Mouse (Mus musculus): ENCODE results near the gene Fastk. TPM values are rescaled to one million over a fixed set of nuclear protein-coding genes. Genes with fewer than 3 reads are reported as not detected.
"Not testable (repeated sequence)": the region's sequence is repeated elsewhere in the genome, so short reads cannot be mapped to it uniquely, and the experiment has no call there.

The Fastk gene
- total RNA-seq, 2 experiments from 2014 or later = 15.8 to 78.4 TPM

DNA sequence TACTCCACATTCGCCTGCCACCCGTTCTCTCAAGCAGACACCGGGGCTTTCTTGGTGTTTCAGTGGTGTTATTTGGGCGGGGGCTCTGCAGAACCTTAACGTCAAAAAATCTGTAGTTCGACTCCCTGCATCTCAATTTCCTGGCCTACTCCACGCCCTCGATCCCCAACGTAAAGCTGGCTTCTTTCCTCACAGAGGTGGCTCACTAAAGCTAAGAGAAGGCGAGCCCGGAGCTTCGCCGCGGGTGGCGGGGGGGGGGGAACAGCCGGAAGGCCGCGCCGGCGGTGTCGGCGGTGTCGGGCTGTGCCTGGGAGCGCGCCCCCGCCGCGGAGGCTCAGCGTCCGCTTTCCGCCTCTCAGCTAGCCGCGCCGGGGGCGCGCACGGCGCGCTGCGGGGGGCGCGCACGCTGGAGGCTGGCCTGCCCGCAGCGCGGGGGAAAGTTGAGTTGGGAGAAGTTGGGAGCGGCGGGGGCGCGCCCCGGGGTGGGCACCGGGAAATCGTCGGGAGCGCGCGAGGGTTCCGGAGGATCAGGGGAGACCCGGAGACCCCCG, 20.2 kb downstream of the Fastk start:
- peak; percentile 12; the same call in 1 of the 2 replicates for ATAC-seq (replicated peaks; ENCODE audit: low FRiP score, poor library complexity, severe bottlenecking)

DNA sequence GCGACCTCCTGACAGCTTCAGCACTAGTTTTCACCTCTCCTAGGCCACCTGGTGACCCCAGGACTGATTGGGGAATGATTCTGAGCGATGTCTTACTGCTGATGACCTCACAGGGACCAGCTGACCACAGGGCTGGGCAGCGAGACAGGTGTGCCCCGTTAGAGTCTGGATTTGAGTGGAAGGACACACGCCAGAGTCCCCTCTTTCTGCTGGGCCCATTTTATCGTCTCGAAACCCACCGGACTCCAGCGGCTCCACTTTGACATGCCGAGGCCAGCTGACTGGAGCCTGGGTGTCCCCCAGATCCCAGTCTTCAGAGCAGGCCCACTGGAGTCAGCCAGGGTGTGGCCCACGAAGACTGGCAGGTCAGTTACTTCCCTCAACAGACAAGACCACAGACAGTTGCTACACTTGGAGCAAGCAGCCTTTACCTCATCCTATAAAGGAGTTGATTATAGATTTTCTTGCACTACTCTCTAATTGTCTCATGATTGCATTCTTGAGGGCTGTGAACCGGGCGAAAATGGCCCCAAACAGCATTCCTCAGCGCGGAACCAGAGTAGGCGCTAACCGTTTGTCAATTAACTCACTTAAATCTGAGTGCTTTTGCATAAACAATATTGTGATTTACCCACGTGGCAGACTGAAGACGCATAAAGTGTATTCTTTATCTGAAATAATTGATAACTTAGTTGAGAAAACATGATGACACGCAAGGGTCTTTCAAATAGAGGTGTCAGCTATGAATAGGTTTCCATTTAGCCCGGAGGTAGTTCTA, 20.9 kb downstream of the Fastk start:
- ATAC-seq (replicated peaks; ENCODE audit: low FRiP score, poor library complexity, severe bottlenecking) = peak; percentile 63

DNA sequence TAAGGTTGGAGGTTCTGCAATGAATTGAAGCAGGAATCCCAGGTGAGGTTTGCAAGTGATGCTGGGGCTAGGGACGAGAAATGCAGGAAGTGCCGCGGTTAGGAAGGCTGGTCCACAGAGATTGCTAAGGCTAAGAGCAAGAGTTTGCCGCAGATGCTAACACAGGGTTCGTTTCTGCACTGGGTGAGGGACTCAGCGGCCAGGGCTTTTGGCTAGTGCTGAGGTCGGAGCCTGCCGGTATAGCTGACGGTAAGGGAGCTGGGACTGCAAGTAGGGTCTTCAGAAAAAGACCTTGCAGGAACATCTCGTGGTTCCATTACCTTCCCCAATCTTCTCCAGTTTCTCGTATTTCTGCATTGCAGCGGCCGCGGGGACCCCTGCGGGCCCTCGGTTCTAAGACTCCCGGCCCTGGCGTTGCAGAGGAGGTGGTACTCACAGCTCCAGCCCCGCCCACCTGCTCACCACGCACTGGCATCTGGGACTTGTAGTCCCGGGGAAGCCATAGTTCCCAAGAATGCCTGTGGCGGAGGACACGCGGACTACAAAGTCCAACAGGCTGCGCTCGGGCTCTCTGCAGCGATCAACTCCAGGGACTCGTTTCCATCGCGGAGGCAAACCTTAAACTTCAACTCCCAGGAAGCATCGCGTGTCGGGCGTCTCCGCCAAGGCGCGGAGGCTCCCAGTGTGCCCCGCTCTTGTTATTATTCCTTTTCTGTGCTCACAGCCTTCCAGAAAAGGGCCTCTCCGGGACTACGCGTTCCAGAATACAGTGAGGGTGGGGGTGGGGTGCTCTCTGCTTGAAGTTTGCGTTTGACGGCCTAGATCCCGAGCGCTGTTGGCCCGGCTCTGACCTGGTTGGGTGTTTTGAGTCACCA, 21.7 kb downstream of the Fastk start, which contains the start of the genes Cdk5 and Slc4a2:
TSS of gene Cdk5 (minus strand) at position 402 of the 875 bp plus-strand sequence.
TSS of gene Slc4a2 (plus strand) at position 709 of the 875 bp plus-strand sequence.
- peak; percentile 90 for ATAC-seq (replicated peaks; ENCODE audit: low FRiP score, poor library complexity, severe bottlenecking)

DNA sequence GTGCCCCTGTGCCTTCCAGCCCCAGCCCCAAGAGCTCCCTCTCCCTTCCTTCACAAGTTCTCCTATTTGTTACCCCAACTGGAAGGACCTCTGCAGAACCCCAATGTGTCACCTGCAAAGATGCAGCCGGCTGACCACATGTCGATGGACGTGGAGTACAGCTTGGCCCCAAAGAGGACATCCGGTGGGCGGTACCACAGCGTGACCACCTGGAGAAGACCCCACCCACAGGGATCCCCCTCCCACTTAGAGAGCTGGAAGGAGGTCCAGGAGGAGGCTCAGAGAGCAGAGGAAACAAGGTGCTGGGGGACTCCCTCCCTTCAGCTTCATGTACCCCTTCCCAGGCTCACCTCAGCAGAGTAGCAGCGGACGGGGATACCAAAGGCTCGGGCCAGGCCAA, 24.7 kb downstream of the Fastk start:
- ATAC-seq (replicated peaks; ENCODE audit: low FRiP score, poor library complexity, severe bottlenecking) = no peak

DNA sequence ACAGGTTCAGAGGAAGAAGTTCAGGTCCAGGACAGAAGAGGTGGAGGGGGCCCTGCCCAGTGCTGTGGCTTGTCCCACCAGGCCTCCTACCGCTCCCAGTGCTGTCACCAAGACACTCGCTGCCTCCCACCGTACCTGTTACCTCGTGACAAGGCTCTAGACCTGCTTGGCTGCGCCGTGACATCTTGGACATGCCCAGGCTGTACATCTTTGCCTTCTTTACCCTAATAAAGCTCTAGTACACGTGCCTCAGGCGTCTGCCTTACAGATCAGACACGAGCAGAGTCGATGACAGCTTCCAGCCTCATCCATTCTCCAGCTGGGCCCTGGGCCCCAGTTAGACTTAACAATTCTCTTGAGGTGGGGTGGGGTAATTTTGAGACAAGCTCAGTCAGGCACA, 27.5 kb downstream of the Fastk start:
- no peak for ATAC-seq (replicated peaks; ENCODE audit: low FRiP score, poor library complexity, severe bottlenecking)

DNA sequence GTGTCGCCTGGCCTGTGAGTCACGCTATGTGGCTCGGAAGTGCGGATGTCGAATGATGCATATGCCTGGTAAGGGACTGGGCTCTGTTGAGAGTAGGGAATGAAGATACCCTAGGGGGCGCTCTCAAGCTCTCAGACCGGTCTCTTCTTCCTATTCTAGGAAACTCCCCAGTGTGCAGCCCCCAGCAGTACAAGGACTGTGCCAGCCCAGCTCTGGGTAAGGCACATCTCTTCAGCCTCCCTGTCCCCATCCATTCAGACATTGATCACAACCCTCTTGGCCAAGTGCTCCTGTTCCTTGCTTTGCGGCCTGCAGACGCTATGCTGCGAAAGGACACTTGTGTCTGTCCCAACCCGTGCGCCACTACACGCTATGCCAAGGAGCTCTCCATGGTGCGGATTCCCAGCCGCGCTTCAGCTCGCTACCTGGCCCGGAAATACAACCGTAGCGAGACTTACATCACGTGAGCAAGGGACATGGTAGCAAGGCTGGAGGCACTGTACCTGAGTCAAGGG, 28.8 kb downstream of the Fastk start:
- ATAC-seq (replicated peaks; ENCODE audit: low FRiP score, poor library complexity, severe bottlenecking) = peak; percentile 54; the same call in 1 of the 2 replicates

DNA sequence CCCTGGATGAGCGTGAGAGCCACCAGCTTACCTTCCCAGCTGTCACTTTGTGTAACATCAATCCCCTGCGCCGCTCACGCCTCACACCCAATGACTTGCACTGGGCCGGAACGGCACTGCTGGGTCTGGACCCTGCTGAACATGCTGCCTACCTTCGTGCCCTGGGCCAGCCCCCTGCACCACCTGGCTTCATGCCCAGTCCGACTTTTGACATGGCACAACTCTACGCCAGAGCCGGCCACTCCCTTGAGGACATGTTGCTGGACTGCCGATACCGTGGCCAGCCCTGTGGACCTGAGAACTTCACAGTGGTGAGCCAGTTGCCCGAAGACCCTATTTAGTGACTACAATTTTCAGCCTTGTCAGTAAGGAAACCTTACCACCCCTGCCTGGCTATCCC, 31.1 kb downstream of the Fastk start:
- ATAC-seq (replicated peaks; ENCODE audit: low FRiP score, poor library complexity, severe bottlenecking) = no peak

DNA sequence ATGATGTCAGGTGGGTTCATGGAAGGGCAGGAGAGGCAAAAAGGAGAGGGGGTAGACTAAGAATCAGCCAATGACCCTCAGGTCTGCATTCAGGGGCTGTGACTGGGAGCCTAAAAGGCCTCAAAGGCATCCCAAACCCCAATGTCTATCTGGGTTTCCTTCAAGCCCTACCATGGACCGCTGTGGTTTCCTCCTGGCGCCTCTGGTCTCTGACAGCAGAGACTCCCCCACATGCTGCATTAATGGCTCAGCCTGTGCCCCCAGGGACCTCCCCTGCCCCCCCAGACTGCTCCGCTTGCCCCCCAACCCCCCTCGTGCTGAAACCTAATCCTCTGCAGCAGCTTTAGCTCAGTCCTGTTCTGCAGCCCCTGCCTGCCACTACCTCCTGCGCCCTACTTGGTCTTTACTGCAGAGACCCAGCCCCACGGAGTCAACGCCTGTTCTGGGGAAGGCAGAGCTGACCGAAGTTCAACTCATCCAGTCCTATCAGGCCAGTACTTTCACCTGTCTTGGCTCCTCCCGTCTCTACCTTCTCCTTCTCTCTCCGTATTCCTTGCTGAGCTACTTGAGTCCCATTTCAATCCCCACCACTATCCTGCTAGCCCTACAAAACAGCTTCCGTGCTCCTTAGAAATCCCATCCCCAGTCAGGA, 31.9 kb downstream of the Fastk start, which contains the start of gene Asic3:
TSS of gene Asic3 (plus strand) at position 351 of the 652 bp plus-strand sequence.
- no peak for ATAC-seq (replicated peaks; ENCODE audit: low FRiP score, poor library complexity, severe bottlenecking)

DNA sequence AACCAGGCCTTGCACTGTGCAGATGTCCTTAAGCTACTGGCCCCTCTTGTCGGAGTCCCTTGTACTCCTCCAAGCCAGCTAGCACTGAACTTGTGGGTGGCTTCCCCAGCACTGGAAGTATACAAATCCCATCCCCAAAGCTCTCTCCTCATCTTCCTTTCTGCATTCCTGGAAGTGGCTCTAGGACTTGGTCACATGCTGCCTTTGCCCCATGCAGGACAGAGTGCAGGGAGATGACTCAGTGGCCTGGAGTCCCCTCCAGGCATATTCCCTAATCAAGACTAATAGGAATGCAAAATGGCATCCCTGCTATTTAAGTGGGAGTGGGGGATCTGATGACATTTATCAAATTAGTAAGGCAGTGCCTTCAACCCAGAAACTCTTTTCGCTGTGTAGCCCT, 33.0 kb downstream of the Fastk start:
- ATAC-seq (replicated peaks; ENCODE audit: low FRiP score, poor library complexity, severe bottlenecking) = no peak

DNA sequence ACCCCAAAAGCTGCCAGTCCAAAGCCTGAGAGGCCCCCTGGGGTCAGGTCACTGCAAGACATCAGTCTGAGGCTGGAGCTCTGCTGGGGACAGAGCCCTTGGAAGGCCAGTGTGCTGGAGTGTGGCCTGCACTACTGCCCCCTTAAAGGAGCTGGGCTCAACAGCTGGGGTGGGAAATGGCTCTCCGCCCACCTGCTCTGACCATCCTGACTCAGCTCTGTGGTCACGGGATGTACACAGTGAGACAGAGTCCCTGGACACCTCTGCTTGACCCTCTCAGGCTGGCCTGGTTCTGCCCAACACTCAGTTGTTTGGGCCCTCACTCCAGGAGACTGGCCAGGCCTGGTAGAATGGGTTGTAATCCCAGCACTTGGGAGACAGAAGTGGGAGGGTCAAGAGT, 35.6 kb downstream of the Fastk start:
- ATAC-seq (replicated peaks; ENCODE audit: low FRiP score, poor library complexity, severe bottlenecking) = no peak

DNA sequence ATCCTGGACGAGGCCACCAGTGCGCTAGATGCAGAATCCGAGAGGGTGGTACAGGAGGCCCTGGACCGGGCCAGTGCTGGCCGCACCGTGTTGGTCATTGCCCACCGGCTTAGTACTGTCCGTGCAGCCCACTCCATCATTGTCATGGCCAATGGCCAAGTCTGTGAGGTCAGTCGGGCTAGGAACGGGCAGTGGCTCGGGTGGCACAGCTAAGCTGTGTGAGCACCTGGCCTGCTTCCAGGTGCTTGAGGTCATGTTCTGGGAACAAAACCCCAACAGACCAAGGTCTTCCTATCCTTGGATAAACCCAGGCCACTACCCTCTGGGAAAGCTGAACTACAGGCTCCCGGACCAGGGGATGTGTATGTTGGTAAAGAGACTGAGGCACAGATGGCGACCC, 36.4 kb downstream of the Fastk start:
- no peak for ATAC-seq (replicated peaks; ENCODE audit: low FRiP score, poor library complexity, severe bottlenecking)

DNA sequence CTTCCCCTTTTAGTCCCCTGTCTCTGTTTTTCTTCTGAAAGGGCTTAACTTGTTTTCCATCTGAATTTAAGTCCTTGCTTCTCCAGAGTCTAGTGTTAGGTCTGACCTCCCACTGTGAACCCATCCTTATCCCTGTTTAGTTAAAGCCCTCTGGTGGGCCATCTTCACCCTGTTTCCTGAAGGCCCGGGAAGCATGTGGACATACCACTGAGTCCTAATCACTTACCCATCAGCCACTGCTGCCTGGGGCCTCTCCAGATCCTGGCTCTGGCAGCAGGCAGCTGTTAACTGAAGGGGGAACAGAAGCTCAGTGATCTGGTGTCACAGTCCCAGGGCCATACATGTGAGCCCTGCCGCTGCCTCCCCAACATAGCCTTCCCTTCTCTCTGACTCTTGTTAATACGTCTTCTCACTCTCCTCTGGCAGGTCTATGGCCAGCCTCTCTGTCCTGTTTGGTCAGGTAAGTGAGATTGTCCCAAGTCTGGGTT, 39.7 kb downstream of the Fastk start:
- no peak for ATAC-seq (replicated peaks; ENCODE audit: low FRiP score, poor library complexity, severe bottlenecking)

DNA sequence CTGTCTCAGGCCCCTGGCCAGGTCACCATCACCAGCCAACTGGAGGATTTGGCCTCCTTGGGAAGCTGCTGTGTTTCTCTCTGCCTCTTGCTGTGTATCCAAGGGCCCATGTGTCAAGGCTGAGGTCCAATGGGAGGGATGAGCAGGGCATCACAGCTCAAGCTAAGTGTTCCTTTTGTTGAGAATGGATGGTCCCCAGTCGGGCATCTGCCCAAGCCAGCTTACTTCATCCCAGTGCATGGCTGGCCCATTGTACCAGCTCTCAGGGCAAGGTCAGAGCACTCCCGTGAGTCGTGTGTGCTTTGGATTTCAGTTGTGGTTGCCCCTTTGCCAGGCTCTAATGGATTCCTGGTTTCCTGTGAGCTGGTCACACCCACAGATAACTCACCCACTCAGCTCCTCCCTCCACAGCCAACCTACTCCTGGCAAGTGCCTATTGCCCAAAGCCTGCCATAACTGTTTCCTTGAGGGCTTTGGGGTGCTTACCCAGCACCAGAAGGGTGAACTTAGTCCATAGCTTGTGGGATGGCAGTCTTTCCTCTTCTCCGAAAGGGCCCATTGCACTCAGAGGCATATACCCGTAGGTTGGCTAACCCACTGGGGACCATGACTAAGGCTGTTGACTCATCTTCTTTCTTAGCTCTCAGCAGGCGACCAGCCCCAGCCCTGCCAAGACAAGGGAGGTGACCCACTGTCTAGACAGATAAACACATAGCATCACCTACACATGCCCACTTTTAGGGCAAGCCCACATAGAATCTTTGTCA, 40.3 kb downstream of the Fastk start:
- 0 out of 2 replicates have a peak, but pooled peaks have one; percentile 60 for ATAC-seq (replicated peaks; ENCODE audit: low FRiP score, poor library complexity, severe bottlenecking)

DNA sequence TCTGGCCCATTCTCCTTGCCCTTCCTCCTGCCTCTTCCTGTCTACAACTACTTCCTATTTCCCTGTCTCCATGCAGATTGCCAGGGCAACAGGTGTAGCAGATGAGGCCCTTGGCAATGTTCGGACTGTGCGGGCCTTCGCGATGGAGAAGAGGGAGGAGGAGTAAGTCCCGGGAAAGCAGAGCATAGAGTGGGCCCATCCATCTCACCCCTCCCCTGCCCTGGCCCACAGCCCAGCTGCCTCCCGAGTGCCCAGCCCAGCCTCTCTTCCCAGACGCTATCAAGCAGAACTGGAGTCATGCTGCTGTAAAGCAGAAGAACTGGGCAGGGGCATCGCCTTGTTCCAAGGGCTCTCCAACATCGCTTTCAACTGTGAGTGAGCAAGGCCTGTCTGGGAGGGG, 43.1 kb downstream of the Fastk start:
- ATAC-seq (replicated peaks; ENCODE audit: low FRiP score, poor library complexity, severe bottlenecking) = no peak

DNA sequence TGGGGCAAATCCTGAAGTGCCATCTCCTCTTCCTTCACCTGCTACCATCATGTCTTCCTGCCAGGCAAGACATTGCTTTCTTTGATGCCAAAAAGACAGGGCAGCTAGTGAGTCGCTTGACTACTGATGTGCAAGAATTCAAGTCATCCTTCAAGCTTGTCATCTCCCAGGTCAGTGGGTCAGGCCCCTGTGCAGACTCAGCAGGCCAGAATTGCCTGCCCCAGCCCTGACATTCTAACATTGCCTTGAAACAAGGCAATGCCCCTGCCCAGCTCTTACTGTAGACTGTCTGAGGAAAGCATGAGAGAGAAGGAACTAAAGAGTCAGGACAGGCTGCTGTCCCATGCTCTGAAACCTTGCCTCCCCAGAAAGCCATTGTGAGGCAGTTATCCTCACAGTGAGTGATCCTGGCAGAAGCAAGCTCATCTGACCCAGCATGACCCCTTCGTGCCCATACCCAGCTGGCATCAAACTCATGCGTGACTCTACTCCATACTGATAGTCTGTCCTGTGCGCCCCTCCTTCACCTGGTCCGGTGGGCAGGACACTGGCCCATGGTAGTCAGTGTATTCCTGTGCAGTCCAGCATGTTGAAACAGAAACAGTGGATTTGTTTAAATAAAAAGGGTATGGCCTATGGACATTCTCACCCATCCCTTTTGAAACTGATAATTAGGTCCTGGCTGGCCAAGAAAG, 44.0 kb downstream of the Fastk start:
- no peak for ATAC-seq (replicated peaks; ENCODE audit: low FRiP score, poor library complexity, severe bottlenecking)

DNA sequence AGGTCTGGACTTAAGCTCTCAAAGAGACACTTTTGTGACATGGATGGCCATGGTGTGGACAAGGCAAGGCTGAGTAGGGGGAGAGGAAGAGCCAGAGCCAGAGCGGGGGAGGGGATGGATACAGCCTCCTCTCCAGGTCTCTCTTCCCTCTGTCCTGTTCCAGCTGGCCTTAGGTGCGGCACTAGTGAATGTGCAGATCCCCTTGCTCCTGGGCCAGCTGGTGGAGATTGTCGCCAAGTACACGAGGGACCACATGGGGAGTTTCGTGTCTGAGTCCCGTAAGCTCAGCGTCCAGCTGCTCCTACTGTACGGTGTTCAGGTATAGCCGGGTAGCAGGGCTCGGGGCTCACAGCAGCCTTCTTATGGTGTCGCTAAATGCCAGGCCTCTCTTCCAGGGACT, 44.7 kb downstream of the Fastk start:
- ATAC-seq (replicated peaks; ENCODE audit: low FRiP score, poor library complexity, severe bottlenecking) = no peak

DNA sequence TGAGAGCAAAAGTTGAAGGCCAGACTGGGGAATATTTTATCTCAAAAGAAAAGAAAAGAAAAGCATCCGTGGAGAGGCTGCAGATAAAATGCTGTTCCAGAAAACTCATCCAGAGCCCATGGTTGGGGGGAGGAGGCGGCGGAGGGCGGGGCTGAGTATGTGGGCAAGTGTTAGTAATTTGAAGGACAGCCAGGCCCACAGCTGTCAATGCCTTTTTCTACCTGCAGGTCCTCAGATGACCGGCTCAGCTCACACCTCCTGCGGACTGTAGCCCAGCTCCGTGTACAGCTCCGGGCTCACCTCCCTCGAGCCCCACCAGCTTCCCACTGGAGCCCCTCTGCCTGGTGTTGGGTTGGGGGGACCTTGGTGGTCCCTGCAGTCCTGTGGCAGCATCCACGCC, 45.4 kb downstream of the Fastk start:
- no peak for ATAC-seq (replicated peaks; ENCODE audit: low FRiP score, poor library complexity, severe bottlenecking)

DNA sequence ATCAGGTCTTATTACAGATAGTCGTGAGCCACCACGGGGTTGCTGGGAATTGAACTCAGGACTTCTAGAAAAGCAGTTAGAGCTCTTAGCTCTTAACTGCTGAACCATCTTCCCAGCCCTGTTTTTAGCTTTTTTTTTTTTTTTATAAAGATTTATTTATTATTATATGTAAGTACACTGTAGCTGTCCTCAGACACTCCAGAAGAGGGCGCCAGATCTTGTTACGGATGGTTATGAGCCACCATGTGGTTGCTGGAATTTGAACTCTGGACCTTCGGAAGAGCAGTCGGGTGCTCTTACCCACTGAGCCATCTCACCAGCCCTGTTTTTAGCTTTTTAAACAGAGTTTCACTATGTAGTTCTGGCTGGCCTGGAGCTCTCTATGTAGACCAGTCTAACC, 48.8 kb downstream of the Fastk start:
- not testable (repeated sequence) for ATAC-seq (replicated peaks; ENCODE audit: low FRiP score, poor library complexity, severe bottlenecking)
